Mouse (Mus musculus) erythroid progenitor cell, adult 5-6 weeks (primary cell): ENCODE results near the gene Rad51d. TPM values are rescaled to one million over a fixed set of nuclear protein-coding genes. Genes with fewer than 3 reads are reported as not detected.
"Not testable (repeated sequence)": the region's sequence is repeated elsewhere in the genome, so short reads cannot be mapped to it uniquely, and the experiment has no call there.

Experiments used
- ATAC-seq: replicated peaks from 2 replicates; pipeline ENCODE4 v1.8.0; 2016; ENCODE audit warnings: moderate number of reproducible peaks, mild to moderate bottlenecking, moderate TSS enrichment, inconsistent platforms; ENCODE audit not compliant: poor library complexity, low FRiP score, severe bottlenecking
- total RNA-seq, 2 experiments: library from RNA; stranded (forward) in 1 of 2; stranded (reverse) in 1 of 2; fragments of 150-400 nt in 1 of 2; fragments of 186-747, 209-891 nt in 1 of 2; gene quantifications; 2 replicates each; pipeline versions ENCODE4 v1.2.3 to v1.2.4; 2015 to 2017; ENCODE audit warnings: low replicate concordance in 2 of 2

The Rad51d gene
- total RNA-seq (2015; ENCODE audit: low replicate concordance) (2.9 and 5.9 TPM in 2 replicates), total RNA-seq (2017; ENCODE audit: low replicate concordance) (4.4 and 4.5 TPM in 2 replicates)

DNA sequence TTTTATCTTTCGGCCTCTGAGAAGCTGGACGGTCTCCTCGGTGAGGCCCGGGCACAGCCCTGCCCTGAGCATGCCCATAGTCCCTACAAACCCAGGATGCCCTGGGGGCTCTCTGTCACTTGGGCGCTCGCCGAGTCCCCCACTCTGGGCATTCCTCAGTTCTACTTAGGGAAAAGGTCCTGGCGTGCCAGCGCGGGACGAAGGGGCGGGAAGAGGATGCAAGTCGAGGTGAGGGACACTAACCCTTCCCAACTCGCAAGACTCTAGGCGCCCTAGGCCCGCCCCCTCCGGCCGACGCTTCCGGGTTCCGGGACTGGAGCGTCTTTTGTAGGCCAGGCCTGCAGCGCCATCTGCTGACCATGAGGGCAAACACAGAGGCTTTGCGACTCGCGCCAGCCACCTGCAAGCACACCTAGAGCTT is at the start of gene Rad51d:
Rad51d (minus strand) TSS at position 273 of the 421 bp plus-strand sequence.
- ATAC-seq = peak; percentile 96

DNA sequence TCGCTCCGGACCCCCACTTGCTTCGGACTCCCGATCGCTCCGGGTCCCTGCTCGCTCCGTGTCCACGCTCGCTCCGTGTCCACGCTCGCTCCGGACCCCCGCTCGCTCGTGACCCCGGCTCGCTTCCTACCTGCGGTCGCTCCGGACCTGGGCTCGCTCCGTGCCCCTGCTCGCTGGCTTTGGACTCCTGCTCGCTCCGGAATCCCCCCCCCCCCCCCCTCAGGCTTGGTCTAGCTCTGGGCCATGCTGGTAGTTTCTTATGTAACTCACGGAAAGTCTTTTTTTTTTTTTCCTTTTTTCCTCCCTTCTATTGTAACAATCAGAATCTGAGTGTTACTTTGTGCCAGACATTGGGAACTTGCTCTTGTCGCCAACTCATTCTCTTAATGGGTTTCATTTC is 42.8 kb upstream of the Rad51d start:
- ATAC-seq = no peak

DNA sequence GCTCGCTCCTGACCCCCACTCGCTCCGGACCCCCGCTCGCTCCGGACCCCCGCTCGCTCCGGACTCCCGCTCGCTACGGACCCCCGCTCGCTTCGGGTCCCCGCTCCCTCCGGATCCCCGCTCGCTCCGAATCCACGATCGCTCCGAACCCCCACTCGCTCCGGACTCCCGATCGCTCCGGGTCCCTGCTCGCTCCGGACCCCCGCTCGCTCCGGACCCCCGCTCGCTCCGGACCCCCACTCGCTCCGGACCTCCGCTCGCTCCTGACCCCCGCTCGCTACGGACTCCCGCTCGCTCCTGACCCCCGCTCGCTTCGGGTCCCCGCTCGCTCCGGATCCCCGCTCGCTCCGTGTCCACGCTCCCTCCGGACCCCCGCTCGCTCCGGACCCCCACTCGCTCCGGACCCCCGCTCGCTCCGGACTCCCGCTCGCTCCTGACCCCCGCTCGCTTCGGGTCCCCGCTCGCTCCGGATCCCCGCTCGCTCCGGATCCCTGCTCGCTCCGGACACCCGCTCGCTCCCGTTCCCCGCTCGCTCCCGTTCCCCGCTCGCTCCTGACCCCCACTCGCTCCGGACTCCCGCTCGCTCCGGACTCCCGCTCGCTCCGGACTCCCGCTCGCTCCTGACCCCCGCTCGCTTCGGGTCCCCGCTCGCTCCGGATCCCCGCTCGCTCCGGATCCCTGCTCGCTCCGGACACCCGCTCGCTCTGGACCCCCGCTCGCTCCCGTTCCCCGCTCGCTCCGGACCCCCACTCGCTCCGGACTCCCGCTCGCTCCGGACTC is 41.4 kb upstream of the Rad51d start:
- not testable (repeated sequence) for ATAC-seq

DNA sequence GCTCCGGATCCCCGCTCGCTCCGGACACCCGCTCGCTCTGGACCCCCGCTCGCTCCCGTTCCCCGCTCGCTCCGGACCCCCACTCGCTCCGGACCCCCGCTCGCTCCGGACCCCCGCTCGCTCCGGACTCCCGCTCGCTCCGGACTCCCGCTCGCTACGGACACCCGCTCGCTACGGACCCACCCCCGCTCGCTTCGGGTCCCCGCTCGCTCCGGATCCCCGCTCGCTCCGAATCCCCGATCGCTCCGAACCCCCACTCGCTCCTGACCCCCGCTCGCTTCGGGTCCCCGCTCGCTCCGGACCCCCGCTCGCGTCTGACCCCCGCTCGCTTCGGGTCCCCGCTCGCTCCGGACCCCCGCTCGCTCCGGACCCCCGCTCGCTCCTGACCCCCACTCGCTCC is 40.7 kb upstream of the Rad51d start:
- not testable (repeated sequence) for ATAC-seq

DNA sequence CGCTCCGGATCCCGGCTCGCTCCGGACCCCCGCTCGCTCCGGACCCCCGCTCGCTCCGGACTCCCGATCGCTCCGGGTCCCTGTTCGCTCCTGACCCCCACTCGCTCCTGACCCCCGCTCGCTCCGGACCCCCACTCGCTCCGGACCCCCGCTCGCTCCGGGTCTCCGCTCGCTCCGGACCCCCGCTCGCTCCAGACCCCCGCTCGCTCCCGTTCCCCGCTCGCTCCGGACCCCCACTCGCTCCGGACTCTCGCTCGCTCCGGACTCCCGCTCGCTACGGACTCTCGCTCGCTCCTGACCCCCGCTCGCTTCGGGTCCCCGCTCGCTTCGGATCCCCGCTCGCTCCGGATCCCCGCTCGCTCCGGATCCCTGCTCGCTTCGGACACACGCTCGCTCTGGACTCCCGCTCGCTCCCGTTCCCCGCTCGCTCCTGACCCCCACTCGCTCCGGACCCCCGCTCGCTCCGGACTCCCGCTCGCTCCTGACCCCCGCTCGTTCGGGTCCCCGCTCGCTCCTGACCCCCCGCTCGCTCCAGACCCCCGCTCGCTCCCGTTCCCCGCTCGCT is 40.1 kb upstream of the Rad51d start:
- not testable (repeated sequence) for ATAC-seq

DNA sequence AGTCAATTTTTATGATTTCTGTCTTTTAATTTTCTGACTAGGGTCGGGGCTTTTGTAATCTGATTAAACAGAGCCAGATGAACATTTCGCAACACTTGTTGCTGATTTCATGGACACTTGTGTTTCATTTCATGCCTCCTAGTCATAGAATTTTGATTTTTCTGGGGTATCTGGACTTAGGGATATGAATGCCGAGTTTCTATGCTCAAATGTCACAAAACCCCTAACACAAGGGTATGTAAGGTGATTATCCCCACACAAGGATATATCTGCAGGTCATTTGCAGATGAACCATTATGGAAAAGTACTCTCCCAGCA is 39.2 kb upstream of the Rad51d start:
- ATAC-seq = no peak

DNA sequence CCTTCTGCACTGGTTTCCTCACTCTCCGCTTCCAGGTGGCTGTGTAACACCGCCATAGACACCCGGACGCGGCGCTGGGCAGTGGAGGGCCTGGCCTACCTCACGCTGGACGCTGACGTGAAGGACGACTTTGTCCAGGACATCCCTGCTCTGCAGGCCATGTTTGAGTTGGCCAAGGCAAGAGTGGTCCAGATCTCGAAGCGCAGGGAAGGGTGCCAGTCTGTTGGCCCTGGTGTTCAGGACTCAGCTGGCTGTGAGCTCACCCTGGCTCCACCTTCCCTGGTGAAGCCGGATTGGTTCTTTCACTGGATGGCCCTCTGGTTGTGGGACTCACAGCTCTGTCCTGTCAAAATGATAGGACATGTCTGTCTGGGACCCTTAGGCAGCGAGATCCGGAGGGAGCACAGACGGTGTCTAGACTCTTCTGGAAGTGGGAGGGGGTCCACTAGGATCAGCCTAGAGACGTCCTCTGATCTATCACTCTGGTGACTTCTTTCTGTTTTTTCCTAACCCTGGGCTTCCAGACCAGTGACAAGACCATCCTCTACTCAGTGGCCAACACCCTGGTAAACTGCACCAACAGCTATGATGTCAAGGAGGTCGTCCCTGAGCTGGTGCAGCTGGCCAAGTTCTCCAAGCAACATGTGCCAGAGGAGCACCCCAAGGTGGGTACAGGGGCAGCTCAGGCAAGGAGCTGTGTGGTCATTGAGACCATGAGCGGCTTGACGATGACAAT is 38.7 kb upstream of the Rad51d start:
- peak; percentile 19; the same call in 1 of the 2 replicates for ATAC-seq

DNA sequence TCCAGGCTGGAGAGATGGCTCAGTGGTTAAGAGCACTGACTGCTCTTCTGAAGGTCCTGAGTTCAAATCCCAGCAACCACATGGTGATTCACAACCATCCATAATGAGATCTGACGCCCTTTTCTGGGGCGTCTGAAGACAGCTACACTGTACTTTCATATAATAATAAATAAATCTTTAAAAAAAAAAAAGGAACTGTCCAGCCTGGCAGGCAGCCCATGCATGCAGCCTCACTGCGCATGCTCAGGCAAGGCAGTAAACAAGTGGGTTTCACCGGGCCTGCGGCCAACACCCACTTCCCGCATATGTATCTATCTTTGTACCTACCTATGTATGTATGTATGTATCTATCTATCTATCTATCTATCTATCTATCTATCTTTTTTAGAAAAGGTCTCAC is 33.5 kb upstream of the Rad51d start:
- ATAC-seq = not testable (repeated sequence)

DNA sequence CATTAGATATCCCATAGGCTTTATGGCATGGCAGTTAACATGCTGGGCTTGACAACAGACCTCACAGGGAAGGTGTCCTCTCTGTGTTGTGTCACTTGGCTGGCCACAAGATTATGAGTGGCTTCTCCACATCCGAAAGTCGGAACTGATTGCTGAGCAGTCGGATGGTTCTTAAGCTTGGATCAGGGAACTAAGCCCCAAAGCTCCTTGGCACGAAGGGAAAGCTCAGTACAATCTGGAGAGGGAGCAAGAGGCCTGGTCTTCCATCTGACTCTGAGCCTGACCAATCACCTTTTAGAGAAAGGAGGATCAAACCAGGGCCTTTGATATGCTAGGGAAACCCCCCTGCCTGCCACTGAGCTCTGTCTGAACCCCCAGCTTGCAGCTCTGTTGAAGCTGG is 31.3 kb upstream of the Rad51d start:
- ATAC-seq = no peak

DNA sequence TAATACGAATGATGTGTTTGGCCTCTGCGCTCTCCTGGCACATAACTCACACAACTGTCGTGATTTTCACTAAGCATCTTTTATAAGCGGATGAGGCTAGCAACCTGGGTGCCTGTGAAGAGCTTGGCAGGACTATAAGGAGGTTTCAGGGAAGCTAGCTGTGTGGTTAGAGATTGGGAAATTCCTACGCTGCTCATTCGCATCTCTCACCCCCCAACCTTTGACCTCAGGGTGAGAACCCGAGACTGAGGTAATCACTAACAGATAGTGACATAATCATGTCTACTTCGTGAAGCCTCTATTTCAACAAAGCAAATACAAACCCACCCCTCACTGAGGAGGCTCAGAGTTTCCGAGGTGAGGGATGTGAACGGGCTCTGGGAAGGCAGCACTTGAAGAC is 30.4 kb upstream of the Rad51d start:
- ATAC-seq = no peak

DNA sequence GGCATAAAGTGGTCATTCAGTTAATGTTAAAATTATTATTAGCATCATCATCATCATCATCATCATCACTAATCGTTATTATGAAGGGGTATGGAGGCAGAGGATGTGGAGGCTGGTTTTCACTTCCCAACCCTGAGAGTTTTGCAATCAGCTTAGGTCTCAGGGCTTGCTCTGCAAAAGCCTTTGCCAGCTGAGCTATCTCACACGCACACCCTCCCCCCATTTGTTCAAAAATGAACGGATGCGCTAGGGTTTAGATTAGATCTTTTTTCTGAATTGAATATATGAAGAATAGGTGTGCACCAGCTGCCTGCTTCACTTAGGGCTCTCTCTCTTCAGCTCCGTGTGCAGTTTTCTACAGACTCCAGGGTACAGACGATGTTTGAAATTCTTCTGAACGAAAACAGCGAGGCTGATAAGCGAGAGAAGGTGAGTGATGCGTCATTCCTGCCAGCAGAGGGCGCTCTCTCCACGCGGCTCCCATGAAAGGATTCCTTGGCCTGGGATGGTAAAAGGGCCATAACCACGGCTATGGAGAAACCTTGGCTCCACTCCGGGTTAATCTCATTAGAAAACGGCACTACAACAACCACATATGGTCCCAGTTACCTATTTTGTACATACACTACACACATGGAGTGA is 24.4 kb upstream of the Rad51d start:
- ATAC-seq = peak; percentile 72

DNA sequence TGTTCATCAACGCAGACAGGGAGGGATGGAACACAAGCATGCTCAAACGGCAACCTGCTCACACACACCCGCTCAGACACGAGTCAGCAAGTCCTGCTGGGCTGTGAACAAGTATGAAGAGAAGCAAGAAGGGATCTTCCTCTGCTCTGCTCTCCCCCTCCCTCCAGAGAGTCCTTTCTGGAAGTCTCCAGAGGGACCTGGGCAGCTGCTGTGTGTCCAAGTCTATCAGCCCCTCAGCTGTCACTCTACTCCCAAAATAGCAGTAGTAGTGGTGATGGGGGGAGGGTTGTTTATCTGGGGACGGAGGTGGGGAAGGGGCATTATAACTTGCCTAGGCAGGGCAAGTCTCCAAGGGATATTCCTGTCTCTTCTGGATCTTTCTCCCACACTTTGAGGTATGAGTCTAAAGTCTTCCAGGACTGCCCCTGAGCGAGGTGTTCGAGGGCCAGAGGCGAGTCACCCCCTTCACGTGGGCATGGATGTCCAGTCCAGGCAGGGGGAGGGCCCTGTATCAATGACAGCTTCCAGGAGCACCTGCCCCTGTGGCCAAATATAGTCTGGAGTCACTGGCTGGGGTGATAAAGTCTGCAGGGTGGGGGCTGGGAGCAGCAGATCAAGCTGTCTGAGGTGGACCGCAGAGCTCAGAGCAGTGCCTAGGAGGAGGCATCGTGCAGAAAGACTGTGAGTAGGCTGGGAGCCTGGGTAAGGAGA is 20.4 kb upstream of the Rad51d start:
- ATAC-seq = no peak

DNA sequence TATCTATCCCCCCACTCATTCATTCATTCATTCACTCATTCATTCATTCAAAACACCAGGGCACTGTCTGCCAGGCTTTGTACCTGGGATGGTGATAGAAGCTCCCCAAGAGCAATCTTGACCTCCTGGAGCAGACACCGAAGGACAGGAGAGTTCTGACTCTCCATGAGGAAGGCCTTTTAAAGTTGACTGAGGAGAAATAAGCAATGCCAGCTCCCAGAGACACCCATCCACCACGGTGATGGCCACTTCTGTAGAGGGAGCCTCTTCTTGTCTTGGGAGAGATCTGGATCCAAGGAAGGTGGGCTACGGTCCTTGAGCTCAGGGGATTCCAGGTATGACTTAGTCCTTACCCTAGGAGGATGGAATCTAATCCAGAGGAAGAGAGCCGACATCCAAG is 19.8 kb upstream of the Rad51d start, which contains the start of gene Unc45b:
Unc45b (plus strand) TSS at position 301 of the 400 bp plus-strand sequence.
- ATAC-seq = no peak

DNA sequence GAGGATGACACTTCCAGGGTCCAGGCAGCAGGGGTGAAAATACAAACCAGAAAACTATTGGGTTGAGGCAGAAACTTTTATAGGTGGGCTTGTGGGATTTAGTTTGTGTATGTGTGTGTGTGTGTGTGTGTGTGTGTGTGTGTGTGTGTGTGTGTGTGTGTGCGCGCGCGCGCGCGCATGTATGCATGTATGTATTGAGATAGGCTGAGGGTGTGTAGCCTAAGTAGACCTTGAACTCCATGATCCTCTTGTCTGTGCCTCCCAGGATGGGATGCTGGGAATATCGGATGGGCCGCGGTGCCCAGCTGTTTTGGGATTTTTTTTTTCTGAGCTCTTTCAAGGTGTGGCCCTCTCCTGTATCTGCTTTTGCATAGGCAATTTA is 18.2 kb upstream of the Rad51d start:
- ATAC-seq = no peak

DNA sequence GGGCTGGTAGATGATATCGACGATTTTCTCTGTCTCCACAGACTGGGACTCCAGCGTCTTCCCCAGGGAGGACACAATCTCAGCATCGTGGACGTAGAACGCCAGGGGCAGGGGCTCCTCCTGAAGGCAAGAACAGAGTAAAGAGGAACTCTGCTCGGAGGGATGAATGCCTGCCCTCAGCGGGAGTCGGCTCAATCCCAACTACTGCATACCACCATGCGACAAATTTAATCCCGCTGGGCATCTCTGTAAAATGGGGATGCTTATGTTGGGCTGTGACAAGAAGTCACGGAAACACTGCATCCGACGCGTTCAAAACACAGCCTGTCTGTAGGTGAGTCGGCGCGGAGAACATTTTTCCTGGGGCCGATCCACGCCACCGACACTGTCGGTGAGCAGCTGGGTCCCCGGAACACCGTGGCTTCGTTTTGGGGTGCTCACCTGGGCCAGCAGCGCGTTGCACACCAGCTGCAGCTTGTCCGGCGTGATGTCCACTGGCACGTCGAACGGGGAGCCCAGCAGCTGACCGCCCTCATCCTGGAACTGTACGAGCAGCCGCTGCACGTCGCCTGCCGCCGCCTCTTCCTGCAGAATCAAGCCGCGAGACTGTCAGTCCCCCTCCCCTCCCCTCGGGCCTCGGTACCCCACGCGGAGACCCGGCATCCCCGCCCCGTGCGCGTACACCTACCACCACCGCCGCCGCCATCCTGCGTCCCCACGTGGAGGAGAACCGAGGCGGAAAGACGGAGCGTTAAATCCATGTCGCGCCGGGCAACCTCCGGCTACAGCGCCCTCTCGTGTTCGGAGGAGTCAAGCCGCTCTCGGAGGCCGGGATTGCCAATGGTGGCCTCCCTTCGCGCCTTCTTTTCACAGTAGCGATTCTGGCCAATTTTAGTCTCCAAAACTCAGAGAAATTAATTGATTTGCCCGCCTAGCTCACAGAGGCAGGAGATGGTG is 17.5 kb upstream of the Rad51d start, which contains the start of gene Nle1:
Nle1 (minus strand) TSS at position 761 of the 957 bp plus-strand sequence.
- peak; percentile 85 for ATAC-seq

DNA sequence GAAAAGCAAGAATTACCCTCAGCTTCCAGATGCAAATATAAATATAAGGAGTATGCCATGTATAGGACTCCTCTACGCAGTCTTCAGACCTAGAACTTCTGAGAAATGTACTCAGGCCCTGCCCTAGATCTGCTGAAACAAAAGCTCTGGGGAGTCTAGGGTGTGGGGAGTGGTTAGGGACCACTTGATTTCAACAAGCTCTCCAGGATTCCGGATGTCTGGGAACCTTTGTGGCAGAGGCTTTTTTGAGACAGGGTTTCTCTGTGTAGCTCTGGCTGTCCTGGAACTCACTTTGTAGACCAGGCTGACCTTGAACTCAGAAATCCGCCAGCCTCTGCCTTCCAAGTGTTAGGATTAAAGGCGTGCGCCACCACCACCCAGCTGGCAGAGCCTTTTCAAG is 15.4 kb upstream of the Rad51d start:
- ATAC-seq = no peak

DNA sequence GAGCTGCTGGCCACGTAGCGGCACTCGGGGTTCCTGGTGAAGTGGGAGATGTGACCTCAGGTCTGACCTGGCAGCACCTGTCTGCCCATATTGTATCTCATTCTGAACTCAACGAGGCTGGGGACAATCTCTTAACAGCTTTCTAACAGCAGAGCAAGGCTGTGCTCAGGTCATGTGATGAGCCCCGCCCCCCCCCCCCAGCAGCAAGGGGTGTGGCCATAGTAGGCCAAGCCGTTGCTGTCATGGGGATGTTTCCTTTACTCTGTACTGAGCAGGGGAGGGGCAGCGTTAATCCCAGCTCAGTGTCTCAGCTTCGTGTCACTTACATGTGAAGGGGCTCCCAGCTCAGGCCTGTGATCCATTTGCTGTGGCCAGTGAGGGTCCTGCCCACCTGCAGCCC is 14.5 kb upstream of the Rad51d start:
- ATAC-seq = no peak

DNA sequence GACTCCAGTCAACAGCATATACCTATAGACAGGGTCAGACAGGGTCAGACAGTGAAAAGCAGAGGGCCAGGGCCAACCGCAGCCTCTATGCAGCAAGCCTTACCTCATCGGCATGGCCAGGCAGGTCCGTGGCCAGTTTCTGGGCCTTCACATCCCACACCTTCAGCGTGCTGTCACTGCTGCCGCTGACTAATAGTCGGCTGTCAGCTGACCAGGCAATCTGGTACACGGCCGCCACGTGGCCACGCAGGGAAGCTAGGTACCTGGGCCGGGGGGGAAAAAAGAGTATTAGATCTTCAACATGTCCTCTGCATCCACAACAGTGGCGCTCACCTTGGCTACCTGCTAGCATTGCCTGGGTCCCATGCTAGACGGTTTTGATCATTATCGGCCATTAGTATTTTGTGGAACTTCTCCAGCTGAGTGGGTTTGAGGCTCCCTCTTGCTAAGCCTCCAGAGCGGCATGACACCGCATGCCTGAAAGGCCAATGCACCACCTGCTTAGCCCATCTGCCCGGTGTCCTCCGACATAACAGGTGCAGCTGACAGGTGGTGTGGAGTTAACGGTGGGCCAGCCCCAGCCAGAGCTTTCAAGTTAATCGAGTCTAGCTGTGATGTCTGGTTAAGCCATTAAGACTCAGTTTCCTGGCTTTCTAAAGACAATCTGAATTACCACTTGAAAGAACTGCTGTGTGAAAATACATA is 11.3 kb upstream of the Rad51d start:
- ATAC-seq = no peak
